Mouse (Mus musculus) limb, embryonic 11.5 days (tissue): Measurements from ENCODE around the gene Rfx8. TPM values are rescaled to one million over a fixed set of nuclear protein-coding genes. Genes with fewer than 3 reads are reported as not detected.

Experiments used
- ATAC-seq: fragments of 200-750 bp; cut with Nextera tagmentation; 2 replicates; pipeline ENCODE4 v1.8.0; 2017; ENCODE audit warnings: low read depth; ENCODE audit not compliant: insufficient number of reproducible peaks, low FRiP score, low TSS enrichment
- DNase-seq: peaks from one replicate; pipeline ENCODE4 v3.0.0-alpha.2; 2015; ENCODE audit warnings: low spot score
- H3K27ac ChIP-seq: fragments of 300-500 bp; sonication (generic); replicated peaks from 2 replicates; pipeline ENCODE4 v1.5.1; 2014; ENCODE audit warnings: low read depth, mild to moderate bottlenecking, low read length
- H3K27me3 ChIP-seq: fragments of 300-500 bp; sonication (generic); 2 replicates; pipeline ENCODE4 v1.6.1; 2014; ENCODE audit warnings: mild to moderate bottlenecking, low read length, mixed read lengths; ENCODE audit not compliant: control insufficient read depth, insufficient read depth
- H3K36me3 ChIP-seq: fragments of 300-500 bp; sonication (generic); 2 replicates; pipeline ENCODE4 v1.6.1; 2014; ENCODE audit warnings: mild to moderate bottlenecking, low read length, moderate library complexity, mixed read lengths; ENCODE audit not compliant: control insufficient read depth, insufficient read depth
- H3K4me1 ChIP-seq: fragments of 300-500 bp; sonication (generic); 2 replicates; pipeline ENCODE4 v1.6.1; 2014; ENCODE audit warnings: low read length, mixed read lengths; ENCODE audit not compliant: control insufficient read depth, insufficient read depth
- H3K4me2 ChIP-seq: fragments of 300-500 bp; sonication (generic); 2 replicates; pipeline ENCODE4 v1.6.1; 2014; ENCODE audit warnings: low read depth, mild to moderate bottlenecking, moderate library complexity; ENCODE audit not compliant: severe bottlenecking
- H3K4me3 ChIP-seq: fragments of 300-500 bp; sonication (generic); 2 replicates; pipeline ENCODE4 v1.5.1; 2014; ENCODE audit warnings: low read depth, low read length
- H3K9ac ChIP-seq: fragments of 300-500 bp; sonication (generic); 2 replicates; pipeline ENCODE4 v1.6.1; 2014; ENCODE audit warnings: mild to moderate bottlenecking, low read length
- H3K9me3 ChIP-seq: fragments of 300-500 bp; sonication (generic); 2 replicates; pipeline ENCODE4 v1.6.1; 2016; ENCODE audit warnings: low read length; ENCODE audit not compliant: control insufficient read depth
- WGBS: fragments of 180-500 bp; shearing (Covaris S2); extraction: QIAGEN DNeasy Blood & Tissue Kit; methylation state at CpG from one replicate; pipeline ENCODE4 v1.1.7; 2014; 5-methylcytosine and 5-hydroxymethylcytosine counted together
- polyA plus RNA-seq: library from polyadenylated mRNA; unstranded; fragments of >200 nt; fragmentation: Nextera tagmentation; extraction: Ambion mirVana; gene quantifications from 2 replicates; pipeline ENCODE4 v1.2.1, GENCODE M21; 2014

The Rfx8 gene
- polyA plus RNA-seq, 1 experiment from 2014 or later, result 0.96 TPM

DNA sequence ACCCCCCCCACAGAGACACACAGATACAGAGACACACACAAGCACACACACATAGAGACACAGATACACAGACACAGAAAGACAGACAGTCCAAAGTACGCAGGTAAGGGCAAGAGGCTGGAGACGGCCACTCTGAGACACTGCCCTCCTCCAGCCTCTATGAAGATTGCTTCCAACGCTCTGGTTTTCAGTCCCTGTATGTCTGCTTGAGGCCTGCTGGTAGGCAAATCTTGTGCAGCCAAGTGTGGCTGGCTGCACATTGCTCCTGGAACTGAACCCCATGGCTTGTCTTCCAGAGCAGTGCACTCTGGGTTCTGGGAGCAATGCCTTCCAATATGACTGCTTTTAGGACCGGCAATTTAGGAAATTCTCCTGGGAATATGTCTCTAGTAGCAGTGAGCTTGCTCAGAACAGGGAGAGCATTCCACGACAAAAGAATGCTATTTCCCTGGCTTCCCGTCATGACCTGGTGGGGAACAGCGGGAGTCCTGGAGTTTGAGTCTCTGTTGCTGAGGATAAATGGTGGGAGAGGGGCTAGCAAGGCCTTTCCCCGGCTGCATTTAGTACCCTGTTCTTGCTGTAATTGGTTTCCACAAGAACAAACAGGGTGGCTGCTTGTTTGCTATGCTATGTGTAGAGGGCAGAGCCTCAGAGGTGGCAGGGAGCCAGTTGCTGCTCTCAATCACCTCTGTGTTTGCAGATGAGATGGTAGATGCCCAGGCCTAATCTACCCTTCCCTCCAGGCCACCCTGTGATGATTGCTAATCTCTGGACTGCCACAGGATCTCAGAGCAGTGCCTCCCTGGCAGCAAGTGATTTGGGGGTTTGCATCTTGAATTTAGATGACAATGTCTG lies 74.7 kb downstream of the Rfx8 start:
- Histone ChIP-seq H3K27ac (no peak overlapping the region), H3K9me3 (no peaks in the 10 kb centered on the region), H3K36me3 (no peaks in the 10 kb centered on the region), H3K4me2 (no peak overlapping the region), H3K9ac (no peak overlapping the region), H3K4me3 (no peak overlapping the region), H3K27me3 (peaks cover 22% of the 10 kb centered on the region), H3K4me1 (peaks cover 5% of the 10 kb centered on the region)
- DNase-seq (no peak), ATAC-seq (no peak)
- WGBS, result 58% methylated on average over 8 of the region's 8 CpGs

DNA sequence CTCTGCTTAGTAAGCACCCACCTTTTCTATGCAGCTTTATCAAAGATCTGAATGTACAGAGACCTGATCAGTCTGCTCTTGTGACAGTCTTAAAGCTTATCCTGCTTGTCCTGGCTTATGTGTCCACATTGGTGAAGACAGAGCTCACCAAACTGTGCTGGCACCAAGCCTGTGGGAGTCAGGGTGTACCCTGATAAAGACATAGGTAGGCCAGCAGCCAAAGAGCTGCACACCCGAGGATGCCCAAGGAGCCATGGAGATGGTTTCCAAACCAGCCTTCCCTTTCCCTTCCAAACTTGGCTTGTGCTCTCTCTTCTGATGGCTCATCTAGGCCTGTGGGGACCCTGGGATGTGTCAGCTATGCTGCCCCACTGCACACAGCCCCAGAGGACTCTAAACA lies 76.5 kb downstream of the Rfx8 start:
- Histone ChIP-seq H3K9ac (no peak overlapping the region), H3K27me3 (peaks cover 6% of the 10 kb centered on the region; the same call in 1 of the 2 replicates), H3K4me1 (no peaks in the 10 kb centered on the region), H3K36me3 (no peaks in the 10 kb centered on the region), H3K4me2 (no peak overlapping the region), H3K27ac (no peak overlapping the region), H3K9me3 (no peaks in the 10 kb centered on the region), H3K4me3 (no peak overlapping the region)
- ATAC-seq (no peak), DNase-seq (no peak)
- WGBS, result 70% methylated on average over 1 of the region's 1 CpGs

DNA sequence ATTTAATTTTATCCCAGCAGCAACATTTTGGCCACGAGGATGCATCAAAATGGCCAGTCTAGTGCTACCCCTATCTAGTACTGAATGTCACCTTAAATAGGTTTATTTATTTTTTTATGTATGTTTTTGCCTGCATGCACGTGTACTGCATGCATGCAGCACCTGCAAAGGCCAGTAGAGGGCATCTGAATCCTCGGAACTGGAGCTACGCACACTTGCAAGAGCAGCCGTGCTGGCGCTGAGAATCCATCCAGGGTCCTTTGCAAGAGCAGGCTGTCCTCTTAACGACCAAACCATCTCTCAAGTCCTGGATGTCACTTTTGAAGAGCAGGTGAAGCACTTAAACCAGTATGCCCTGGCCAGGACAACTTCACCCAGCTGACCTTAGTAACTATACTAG lies 79.1 kb downstream of the Rfx8 start:
- Histone ChIP-seq H3K9me3 (no peaks in the 10 kb centered on the region), H3K27ac (no peak overlapping the region), H3K27me3 (no peaks in the 10 kb centered on the region), H3K4me1 (peaks cover 3% of the 10 kb centered on the region; the same call in 1 of the 2 replicates), H3K36me3 (no peaks in the 10 kb centered on the region), H3K9ac (no peak overlapping the region), H3K4me3 (no peak overlapping the region), H3K4me2 (no peak overlapping the region)
- 87% methylated on average over 7 of the region's 7 CpGs for WGBS
- ATAC-seq, result no peak
- no peak for DNase-seq

DNA sequence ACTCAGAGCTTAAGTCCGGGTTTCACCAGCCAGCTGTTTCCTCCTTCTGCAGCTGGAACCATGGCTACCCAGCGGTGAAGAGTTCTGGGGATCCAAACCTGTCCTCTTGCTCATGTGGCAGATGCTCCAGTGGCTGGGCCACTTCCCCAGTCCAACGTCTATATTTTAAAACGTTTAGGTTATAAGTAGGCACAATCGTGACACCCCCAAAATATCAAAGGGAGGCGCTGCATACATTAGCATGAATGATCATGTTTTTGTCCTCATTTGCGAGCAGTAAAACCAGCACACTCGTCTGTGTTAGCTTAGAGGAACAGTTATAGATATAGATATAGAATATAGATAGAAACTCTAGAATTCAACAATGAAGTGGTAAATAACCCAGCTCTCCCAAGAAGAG lies 83.7 kb downstream of the Rfx8 start:
- Histone ChIP-seq H3K9me3 (no peaks in the 10 kb centered on the region), H3K27ac (no peak overlapping the region), H3K9ac (no peak overlapping the region), H3K4me3 (no peak overlapping the region), H3K4me2 (no peak overlapping the region), H3K36me3 (no peaks in the 10 kb centered on the region), H3K4me1 (peaks cover 3% of the 10 kb centered on the region; the same call in 1 of the 2 replicates), H3K27me3 (no peaks in the 10 kb centered on the region)
- ATAC-seq (no peak), DNase-seq (no peak)
- WGBS, result 65% methylated on average over 8 of the region's 8 CpGs

DNA sequence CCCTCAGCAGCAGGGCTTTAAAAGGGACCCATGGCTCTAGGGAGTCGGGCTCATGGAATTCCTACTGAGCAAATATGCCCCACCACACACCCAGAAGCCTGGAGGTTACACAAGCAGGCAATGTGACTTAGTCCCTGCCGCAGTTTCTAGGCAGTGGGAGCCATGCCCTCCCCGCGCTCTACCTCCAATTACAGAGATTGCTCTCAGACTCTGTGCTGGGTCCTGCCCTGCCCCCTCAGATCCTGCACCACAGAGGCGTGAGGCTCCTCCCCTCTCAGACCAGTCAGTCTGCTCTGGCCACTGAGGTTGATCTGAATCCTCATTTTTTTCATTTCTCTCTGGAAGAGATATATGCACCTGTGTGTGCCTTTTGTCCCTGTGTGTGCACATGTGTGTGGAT lies 84.1 kb downstream of the Rfx8 start:
- H3K27ac ChIP-seq, result no peak overlapping the region
- H3K9me3 ChIP-seq, result no peaks in the 10 kb centered on the region
- no peak overlapping the region for H3K4me3 ChIP-seq
- DNase-seq (peak; percentile 41), ATAC-seq (no peak)
- H3K9ac ChIP-seq, result no peak overlapping the region
- peaks cover 3% of the 10 kb centered on the region; the same call in 1 of the 2 replicates for H3K4me1 ChIP-seq
- H3K4me2 ChIP-seq, result no peak overlapping the region
- H3K27me3 ChIP-seq, result no peaks in the 10 kb centered on the region
- 4% methylated on average over 5 of the region's 5 CpGs for WGBS
- no peaks in the 10 kb centered on the region for H3K36me3 ChIP-seq

DNA sequence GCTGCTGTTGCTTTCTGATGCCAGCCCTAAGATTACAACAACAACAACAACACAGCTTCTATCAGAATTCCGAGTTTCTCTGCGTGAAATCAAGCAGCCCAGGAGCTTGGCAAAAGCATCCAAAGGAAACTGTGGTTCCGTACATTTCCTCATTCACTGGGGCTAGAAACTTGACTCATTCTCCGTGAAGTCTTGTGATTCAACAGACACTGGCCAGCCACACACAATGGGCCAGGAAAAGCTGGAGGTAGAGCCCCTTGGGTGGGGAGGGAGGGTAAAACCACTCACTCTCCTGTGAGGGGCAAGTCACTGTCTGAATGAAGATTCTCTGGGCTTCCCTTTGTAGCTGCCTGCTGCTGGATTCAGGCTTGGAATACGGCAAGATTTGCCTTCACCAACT lies 84.6 kb downstream of the Rfx8 start:
- Histone ChIP-seq H3K36me3 (no peaks in the 10 kb centered on the region), H3K27me3 (no peaks in the 10 kb centered on the region), H3K4me1 (peaks cover 3% of the 10 kb centered on the region; the same call in 1 of the 2 replicates), H3K27ac (no peak overlapping the region), H3K9me3 (no peaks in the 10 kb centered on the region), H3K4me2 (no peak overlapping the region), H3K4me3 (no peak overlapping the region), H3K9ac (no peak overlapping the region)
- DNase-seq (no peak), ATAC-seq (no peak)
- 43% methylated on average over 5 of the region's 5 CpGs for whole genome bisulfite sequencing

DNA sequence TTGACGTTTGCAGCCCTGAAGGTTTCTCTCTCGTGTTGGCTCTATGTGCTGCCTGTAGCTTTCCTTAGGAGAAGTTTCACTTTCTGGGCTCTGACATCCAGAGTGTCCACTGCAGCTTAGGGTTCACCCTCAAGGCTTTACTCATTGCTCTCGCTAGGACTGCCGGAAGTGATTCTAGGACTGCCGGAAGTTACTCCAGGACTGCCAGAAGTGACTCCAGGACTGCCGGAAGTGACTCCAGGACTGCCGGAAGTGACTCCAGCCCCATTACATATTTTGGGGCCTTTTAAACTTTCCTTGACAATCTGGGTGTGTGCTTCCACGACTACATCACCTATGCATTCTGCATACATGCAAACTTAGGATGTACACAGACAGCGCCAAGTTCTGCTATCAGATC lies 92.2 kb downstream of the Rfx8 start:
- Histone ChIP-seq H3K36me3 (no peaks in the 10 kb centered on the region), H3K27ac (no peak overlapping the region), H3K9ac (no peak overlapping the region), H3K9me3 (no peaks in the 10 kb centered on the region), H3K4me1 (no peaks in the 10 kb centered on the region), H3K27me3 (no peaks in the 10 kb centered on the region), H3K4me2 (no peak overlapping the region), H3K4me3 (no peak overlapping the region)
- no peak for ATAC-seq
- WGBS, result 85% methylated on average over 9 of the region's 9 CpGs
- no peak for DNase-seq

DNA sequence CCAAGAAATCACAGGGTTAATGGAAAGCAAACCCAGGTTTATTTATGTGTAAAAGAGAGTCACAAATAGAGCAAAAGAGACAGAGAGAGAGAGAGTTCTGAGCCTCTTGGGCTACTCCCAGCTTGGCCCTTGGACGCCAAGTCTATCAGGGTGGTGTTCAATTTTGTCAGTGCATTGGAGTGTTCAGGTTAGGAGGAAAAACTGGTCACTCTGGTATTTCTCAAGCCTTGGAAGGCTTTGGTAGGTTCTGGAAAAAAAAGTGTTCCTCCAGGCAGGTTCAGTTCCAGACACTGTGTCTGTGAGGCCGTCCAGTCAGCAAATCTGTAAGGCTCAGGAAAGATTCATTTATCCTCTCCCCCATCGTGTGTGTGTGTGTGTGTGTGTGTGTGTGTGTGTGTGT lies 95.3 kb downstream of the Rfx8 start:
- DNase-seq, result no peak
- H3K4me3 ChIP-seq, result no peak overlapping the region
- H3K27ac ChIP-seq, result no peak overlapping the region
- 47% methylated on average over 3 of the region's 3 CpGs for WGBS
- H3K4me2 ChIP-seq, result no peak overlapping the region
- no peak overlapping the region for H3K9ac ChIP-seq
- no peaks in the 10 kb centered on the region for H3K27me3 ChIP-seq
- H3K4me1 ChIP-seq, result no peaks in the 10 kb centered on the region
- no peaks in the 10 kb centered on the region for H3K9me3 ChIP-seq
- H3K36me3 ChIP-seq, result no peaks in the 10 kb centered on the region
- no peak for ATAC-seq

DNA sequence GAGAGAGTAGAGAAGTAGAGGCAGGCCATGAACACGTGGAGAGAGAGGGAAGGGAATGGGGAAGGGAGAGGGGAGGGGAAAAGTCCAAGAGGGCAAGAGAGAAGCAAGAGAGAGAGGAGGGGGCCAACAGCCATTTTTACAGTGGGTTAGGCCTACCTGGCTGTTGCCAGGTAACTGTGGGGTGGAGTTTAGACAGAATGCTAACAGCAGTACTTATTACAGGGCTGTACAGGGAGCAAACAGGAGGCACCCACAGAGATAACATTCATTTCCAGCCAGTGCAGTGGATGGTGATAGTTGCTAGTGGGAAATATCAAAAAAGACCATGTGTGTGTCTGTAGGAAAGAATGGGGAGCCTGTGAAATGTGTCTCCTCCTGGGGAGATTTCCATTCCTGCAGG lies 97.1 kb downstream of the Rfx8 start:
- H3K27ac ChIP-seq, result no peak overlapping the region
- H3K4me2 ChIP-seq, result no peak overlapping the region
- no peaks in the 10 kb centered on the region for H3K27me3 ChIP-seq
- 48% methylated on average over 1 of the region's 1 CpGs for WGBS
- DNase-seq (no peak), ATAC-seq (no peak)
- H3K4me3 ChIP-seq, result no peak overlapping the region
- H3K4me1 ChIP-seq, result no peaks in the 10 kb centered on the region
- H3K9ac ChIP-seq, result no peak overlapping the region
- no peaks in the 10 kb centered on the region for H3K36me3 ChIP-seq
- H3K9me3 ChIP-seq, result no peaks in the 10 kb centered on the region
